Mouse (Mus musculus) kidney, adult 18-20 months (tissue): ENCODE results near the gene Nol9.
A peak's percentile ranks its signal among the peaks of the same experiment; 100 is the strongest.

ENCODE experiments used
- DNase-seq: peaks from one replicate; pipeline ENCODE4 v3.0.0; 2021

The Nol9 gene

DNA sequence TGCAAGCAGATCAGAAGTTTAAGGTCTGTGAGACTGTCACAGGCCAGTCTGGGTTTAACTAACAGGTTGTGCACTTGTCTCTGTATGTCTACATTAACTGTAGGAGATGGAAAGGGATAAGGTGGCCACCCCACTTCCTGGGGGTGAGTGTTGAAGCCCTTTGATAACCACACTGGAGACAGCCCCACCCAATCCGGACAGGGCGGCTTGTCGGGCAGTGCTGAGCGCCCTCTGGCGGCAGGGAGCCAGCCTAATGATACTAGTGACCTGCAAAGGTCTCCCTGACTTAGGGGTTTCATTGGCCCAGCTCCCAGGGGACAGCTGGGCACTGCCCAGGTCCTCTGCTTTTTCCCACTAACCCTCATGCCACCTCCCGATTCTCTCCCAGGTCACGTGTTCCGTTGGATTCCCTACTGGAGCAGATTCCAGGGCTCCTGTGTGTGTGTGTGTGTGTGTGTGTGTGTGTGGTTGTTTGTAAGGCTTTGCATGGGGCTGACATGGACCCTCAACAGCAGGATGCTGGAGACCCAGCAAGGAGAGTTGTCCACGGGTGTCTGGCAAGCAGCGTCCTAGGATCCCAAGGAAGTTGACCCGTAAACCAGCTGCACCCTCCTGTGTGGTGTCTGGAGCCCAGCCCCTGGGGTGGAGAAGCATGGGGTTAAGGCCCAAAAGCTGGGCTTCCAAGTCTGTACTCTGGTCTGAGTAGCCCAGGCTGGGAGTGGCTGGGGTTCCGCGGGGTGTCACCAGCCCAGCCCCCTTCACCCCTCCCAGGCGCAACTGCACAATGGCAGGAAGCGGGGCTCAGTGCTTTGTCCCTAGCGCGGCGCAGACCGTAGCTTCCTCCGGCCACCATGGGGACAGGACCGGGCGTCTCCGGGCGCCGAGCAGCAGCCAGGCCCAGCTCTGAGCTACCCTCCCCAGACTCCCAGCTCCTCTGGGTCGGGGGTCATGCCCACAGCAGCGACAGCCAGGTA, 57.1 kb downstream of the Nol9 start:
- DNase-seq: peak; percentile 86

DNA sequence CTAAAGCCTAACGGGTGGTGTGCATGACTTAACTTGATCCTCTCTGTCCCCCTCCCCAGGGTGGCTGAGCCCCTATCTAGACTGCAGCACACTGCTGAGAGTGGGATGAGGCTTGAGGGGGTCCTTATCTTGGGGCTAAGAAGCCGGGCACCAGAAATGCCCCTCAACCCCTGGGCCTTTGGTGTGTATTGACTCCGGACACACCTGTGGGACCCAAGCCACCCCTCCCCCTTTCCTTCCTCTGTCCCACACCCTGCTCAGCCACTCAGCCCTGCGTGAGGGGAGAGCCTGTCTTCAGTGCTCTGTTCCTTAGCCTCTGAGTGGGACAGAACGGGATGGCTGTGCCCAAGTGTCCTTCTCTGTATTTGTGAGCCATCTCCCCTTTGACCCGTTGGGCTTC, 57.8 kb downstream of the Nol9 start:
- DNase-seq: no peak

DNA sequence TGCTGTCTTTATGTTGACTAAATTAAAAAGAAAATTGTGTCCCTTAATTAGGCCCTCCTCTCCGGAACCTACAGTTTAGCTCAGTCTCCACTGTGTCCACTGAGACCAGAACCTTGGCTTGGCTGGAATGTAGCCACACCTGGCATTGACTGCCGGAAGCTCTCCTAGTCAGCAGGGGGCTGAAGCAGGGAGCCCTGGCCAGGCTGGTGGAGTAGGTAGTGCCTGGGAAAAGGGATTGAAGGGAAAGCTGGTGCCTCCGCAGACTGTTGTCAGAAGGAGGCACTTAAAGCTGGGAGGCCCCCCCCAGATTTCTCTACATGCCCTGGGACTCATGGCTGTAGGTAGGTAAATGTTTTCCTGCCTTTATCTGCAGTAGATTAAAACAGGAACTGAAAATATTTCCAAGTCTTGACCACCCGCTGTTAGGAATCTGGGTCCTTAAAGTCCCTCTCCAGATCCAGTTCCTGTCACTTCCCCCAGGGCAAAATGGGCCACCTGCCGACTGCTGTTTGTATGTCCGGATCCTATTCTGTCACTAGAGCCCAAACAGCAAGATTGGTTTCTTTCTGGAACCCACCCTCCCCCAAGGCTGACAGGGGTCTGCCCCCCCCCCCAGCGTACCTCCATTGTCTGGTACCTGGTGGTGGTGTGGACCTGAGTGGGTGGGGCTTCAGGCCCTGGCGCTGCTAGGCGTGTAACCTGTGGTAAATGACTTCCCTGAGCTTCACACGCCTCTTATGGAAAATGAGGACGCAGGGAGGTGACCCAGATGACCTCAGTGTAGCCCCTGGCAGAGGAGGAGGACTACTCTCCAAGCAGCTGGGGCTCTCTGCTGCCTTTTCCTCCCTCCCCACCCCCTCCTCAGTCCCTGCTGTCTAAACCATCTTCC, 59.0 kb downstream of the Nol9 start:
- no peak for DNase-seq

DNA sequence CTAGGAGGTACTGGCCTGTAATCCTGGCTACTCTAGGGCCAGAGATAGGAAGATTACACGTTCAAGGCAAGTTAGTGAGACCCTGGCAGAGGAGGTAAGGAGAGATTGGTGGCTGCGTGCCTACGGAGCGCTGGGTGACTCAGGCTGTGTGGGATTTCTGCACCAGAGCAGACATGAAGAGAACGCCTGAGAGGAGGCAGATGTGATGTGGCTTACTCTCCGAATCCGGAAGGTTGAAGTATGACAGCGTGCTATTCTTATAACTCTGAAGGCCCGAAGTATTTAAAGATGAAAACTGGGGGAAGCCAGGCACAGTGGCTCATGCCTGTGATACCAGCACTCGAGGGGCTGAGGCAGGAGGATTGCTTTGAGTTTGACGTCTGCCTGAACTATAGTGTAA, 61.4 kb downstream of the Nol9 start:
- DNase-seq: no peak

DNA sequence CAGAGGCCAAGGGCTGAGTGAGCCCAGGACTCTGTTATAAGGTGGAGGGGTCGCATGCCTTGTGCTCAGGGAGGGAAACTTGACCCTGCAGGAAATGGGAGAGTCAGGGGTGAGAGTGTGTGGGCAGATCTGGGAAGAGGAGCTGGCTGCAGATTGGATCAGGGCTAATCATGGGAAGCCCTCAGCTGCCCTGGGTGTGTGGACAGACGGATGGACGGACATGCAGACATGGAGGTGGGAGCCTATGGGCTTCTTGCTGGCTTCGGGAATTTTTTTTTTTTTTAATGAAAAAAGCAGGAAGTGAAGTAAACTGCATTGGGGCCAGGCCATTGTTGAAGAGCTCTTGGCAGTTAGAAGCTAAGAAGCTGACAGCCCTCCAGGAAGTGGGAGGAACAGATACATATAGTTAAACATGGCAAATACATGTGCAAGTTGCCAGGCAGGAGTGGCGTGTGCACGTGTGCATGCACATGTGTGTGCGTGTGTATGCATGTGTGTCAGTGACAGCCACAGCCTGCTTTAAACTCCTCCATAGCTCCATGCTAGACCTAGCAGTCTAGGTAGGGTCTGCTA, 62.0 kb downstream of the Nol9 start:
- no peak for DNase-seq

DNA sequence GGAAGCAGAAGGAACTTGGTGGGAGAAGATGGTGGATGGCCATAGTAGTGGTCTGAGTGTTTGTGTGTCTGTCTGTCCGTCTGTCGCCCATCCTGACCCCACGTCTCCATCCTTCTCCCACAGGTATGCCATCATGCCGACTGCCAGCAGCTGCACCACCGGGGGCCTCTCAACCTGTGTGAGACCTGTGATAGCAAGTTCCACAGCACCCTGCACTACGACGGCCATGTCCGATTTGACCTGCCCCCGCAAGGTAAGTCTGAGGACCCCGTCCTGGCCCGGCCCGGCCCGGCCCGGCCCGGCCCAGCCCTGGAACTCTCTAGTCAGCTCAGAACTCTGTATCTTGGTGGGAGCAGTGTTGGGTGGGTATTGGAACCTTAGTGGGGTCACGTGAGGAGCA, 62.8 kb downstream of the Nol9 start:
- DNase-seq: no peak

DNA sequence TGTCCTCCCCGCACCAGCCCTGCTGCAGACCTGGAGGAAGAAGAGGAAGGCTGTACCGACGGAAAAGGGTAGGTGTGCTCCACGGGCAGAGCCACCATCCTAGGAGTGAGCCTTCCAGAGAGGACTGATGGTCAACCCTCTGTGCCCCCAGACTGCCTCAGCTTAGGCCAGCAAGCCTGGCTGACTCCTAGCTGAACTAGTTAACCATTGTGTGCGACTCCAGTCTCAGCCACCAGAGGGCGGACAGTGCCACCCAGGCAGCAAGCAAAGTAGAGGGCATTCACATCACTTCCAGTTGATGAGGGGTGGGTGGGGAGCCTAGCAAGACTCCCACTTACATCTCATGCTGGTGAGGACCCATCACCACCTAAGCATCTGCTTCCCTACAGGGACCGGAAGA, 63.9 kb downstream of the Nol9 start:
- peak; percentile 87 for DNase-seq

DNA sequence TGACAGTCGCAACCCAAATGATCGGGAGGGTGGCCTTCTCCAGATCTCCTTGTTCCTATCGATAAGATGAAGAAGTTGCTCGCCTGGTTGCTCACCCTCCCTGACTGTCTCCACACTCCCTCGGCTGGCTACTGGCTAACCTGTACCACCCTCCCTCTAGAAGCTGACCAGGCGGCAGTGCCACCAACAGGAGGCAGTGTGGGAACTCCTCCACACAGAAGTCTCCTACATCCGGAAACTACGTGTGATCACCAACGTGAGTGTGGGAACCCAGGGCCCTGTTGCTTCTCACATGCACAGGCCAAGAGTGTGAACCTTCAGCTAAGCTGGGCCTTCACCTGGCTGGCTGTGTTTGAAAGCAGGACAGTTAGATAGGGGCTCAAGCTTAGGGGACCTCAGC, 67.6 kb downstream of the Nol9 start:
- peak; percentile 25 for DNase-seq

DNA sequence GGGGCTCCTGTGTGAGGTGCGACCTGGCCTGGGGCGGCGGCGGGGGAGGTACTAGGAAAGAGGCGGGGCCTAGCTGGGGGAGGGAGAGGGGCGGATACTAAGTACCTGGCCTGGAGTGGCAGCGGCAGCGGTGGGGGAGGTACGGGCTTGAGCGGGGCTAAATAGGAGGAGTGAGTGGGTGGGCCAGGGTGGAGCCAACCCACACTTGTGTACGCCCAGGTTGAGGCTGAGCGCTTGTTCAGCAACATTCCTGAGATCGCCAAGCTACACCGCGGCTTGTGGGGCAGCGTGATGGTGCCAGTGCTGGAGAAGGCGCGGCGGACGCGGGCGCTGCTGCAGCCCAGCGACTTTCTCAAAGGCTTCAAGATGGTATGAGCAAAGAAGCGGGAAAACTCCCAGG, 68.4 kb downstream of the Nol9 start:
- peak; percentile 89 for DNase-seq

DNA sequence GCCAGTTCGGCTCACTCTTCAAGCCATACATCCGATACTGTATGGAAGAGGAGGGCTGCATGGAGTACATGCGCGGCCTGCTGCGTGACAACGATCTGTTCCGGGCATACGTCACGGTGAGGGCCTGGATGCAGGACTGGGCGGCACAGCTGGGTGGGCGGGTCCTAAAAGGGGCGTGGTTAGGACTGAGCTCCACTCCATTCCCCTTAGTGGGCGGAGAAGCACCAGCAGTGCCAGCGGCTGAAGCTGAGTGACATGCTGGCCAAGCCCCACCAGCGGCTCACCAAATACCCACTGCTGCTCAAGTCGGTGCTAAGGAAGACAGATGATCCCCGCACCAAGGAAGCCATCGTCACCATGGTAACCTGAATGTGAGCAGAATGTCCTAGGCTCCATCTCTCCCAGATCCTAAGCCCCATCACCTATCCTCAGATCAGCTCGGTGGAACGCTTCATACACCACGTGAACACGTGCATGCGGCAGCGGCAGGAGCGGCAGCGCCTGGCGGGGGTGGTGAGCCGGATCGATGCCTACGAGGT, 68.9 kb downstream of the Nol9 start:
- peak; percentile 90 for DNase-seq

DNA sequence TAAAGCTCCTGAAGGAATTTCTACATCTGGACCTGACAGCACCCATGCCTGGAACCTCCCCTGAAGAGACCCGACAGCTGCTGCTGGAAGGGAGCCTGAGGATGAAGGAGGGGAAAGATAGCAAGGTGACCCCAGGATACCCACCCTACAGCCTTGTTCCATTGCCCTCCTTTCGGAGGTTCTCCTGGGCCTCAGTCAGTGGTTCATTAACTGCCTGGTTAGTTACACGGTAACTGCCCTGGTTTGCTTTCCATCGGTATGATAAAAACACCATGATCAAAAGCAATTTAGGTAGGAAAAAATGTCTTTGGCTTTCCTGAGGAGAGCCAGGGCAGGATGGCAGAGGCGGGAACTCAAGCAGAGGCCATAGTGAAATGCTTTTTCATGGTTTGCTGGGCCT, 69.6 kb downstream of the Nol9 start:
- peak; percentile 25 for DNase-seq

DNA sequence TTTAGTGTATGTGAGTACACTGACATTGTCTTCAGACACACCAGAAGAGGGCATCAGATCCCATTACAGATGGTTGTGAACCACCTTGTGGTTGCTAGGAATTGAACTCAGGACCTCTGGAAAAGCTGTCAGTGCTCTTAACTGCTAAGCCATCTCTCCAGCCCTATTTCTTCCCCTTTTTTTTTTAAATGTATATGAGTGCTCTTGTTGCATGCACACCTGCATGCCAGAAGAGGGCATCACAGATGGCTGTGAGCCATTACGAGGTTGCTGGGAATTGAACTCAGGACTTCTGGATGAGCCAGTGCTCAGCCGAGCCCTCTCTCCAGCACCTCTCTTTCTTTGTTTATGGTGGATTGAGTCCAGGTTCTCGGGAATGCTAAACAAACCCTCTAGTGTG, 70.4 kb downstream of the Nol9 start:
- DNase-seq: no peak

DNA sequence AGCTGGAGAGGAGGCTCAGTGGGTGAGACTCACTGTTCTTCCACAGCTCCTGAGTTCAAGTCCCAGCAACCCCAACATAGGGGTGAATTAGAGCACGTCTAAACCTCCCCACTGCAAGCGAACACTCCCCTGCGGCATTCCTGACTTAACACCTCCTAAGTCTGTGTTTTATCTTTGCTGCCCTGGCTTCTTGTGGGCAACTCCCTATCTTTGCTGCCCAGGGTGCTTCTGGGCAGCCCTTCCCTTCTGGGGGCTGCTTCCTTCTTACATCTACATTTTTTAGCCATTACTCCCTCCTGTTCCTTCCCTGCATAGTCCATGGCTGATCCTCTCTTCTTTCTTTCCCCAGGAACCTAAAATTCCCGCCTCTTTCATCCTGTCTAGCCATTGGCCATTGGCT, 71.6 kb downstream of the Nol9 start:
- no peak for DNase-seq
